Mouse (Mus musculus) stomach, postnatal 0 days (tissue): ENCODE measurements around the gene Anxa2. TPM values are rescaled to one million over a fixed set of nuclear protein-coding genes. Genes with fewer than 3 reads are reported as not detected.

ENCODE experiments used
- ATAC-seq: fragments of 200-750 bp; cut with Nextera tagmentation; 2 replicates; pipeline ENCODE4 v1.8.0; 2017; ENCODE audit not compliant: low FRiP score, low TSS enrichment
- DNase-seq: peaks from one replicate; pipeline ENCODE4 v3.0.0-alpha.2; 2016; ENCODE audit warnings: low spot score
- H3K27ac ChIP-seq: fragments of 300-500 bp; sonication (generic); replicated peaks from 2 replicates; pipeline ENCODE4 v1.5.1; 2014; ENCODE audit warnings: mild to moderate bottlenecking, control low read depth
- H3K27me3 ChIP-seq: fragments of 300-500 bp; sonication (generic); 2 replicates; pipeline ENCODE4 v1.6.1; 2014; ENCODE audit warnings: low read length; ENCODE audit not compliant: control insufficient read depth, insufficient read depth
- H3K36me3 ChIP-seq: fragments of 300-500 bp; sonication (generic); 2 replicates; pipeline ENCODE4 v1.6.1; 2014; ENCODE audit warnings: low read length, mixed read lengths; ENCODE audit not compliant: control insufficient read depth, insufficient read depth
- H3K4me1 ChIP-seq: fragments of 300-500 bp; sonication (generic); replicated peaks from 2 replicates; pipeline ENCODE4 v1.6.1; 2014; ENCODE audit warnings: antibody characterized with exemption; ENCODE audit not compliant: control insufficient read depth, insufficient read depth
- H3K4me2 ChIP-seq: fragments of 300-500 bp; sonication (generic); replicated peaks from 2 replicates; pipeline ENCODE4 v1.6.1; 2014; ENCODE audit warnings: low read depth, mild to moderate bottlenecking, control low read depth, moderate library complexity
- H3K4me3 ChIP-seq: fragments of 300-500 bp; sonication (generic); 2 replicates; pipeline ENCODE4 v1.5.1; 2014; ENCODE audit warnings: low read depth, low read length, control low read depth
- H3K9ac ChIP-seq: fragments of 300-500 bp; sonication (generic); 2 replicates; pipeline ENCODE4 v1.6.1; 2014; ENCODE audit warnings: mild to moderate bottlenecking, low read length, control low read depth, mixed read lengths
- H3K9me3 ChIP-seq: fragments of 300-500 bp; sonication (generic); 2 replicates; pipeline ENCODE4 v1.6.1; 2016; ENCODE audit warnings: low read length; ENCODE audit not compliant: control insufficient read depth
- CTCF ChIP-seq: IDR thresholded peaks from 2 replicates; pipeline ENCODE4 v1.5.1; 2016; ENCODE audit warnings: antibody characterized with exemption, low read depth, mild to moderate bottlenecking, moderate library complexity
- EP300 ChIP-seq: optimal IDR thresholded peaks from 2 replicates; pipeline ENCODE3; 2016; ENCODE audit warnings: antibody characterized with exemption
- WGBS: fragments of 180-500 bp; shearing (Covaris S2); extraction: QIAGEN DNeasy Blood & Tissue Kit; methylation state at CpG from one replicate; pipeline ENCODE4 v1.1.7; 2014; 5-methylcytosine and 5-hydroxymethylcytosine counted together
- polyA plus RNA-seq: library from polyadenylated mRNA; unstranded; fragments of >200 nt; fragmentation: Nextera tagmentation; extraction: Ambion mirVana; gene quantifications from 2 replicates; pipeline ENCODE4 v1.2.1, GENCODE M21; 2015

The Anxa2 gene
- polyA plus RNA-seq, 1 experiment from 2014 or later: 654 TPM

DNA sequence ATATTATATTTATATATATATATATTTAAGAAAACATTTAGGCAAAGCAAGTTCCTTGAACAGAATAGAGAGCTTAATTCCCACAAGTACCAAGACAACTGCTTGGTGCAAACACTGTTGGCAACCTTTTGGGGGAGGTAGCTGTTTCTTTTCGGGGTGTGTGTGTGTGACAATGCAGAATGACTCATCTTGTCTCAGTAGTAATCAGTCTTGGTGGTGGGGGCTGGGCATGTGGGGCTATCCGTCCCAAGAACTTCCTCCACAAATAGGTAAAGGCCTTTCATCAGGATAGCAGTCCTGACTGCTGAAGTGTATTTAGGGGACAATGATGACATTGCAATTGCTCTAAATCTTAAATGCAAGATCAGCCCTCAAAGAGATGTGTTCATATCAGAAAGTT is 9.6 kb downstream of the Anxa2 start:
- WGBS: 61% methylated on average over 2 of the region's 2 CpGs
- no peak for ATAC-seq
- Histone ChIP-seq H3K4me3 (no peak overlapping the region), H3K36me3 (peaks cover 11% of the 10 kb centered on the region), H3K4me2 (no peak overlapping the region), H3K27me3 (no peaks in the 10 kb centered on the region), H3K4me1 (peaks cover 11% of the 10 kb centered on the region), H3K9me3 (no peaks in the 10 kb centered on the region), H3K9ac (no peak overlapping the region), H3K27ac (peak overlapping the region; percentile 35)
- DNase-seq: no peak
- TF ChIP-seq CTCF (no peak), EP300 (no peak)

DNA sequence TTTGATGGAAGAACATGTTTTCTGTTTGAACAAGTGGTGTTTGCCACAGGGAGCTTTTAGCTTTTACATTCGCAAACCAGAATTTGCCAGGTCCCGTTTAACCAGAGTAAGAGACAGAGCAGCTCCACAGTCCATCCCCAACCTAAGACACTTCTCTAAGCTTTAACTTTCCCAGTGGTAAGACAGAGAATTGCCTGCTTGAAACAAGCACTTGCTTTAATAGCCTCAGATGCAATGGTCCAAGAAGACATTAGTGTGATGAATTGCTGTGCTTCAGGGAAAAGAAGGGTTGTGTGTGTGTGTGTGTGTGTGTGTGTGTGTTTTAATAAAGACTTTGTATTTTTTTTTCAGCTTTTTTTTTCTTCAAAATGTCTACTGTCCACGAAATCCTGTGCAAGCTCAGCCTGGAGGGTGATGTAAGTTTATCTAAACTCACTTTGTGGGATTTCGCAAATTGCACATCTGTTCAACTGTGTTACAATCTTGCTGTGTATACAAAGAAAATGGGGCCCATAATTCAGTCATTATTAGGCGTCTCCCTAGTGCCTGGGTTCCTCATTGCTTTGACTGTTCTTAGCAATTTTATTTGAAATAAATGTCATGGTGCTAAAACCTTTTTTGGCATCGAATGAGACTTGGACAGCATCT is 10.8 kb downstream of the Anxa2 start:
- Histone ChIP-seq H3K4me3 (no peak overlapping the region), H3K4me2 (no peak overlapping the region), H3K27me3 (no peaks in the 10 kb centered on the region), H3K9ac (no peak overlapping the region), H3K36me3 (peaks cover 12% of the 10 kb centered on the region), H3K4me1 (peaks cover 6% of the 10 kb centered on the region), H3K27ac (peak overlapping the region; percentile 25; the same call in 1 of the 2 replicates), H3K9me3 (no peaks in the 10 kb centered on the region)
- peak; percentile 87 for TF ChIP-seq EP300
- peak; percentile 54 for TF ChIP-seq CTCF
- 38% methylated on average over 6 of the region's 6 CpGs for WGBS
- ATAC-seq (no peak; the same call in 1 of the 2 replicates), DNase-seq (no peak)

DNA sequence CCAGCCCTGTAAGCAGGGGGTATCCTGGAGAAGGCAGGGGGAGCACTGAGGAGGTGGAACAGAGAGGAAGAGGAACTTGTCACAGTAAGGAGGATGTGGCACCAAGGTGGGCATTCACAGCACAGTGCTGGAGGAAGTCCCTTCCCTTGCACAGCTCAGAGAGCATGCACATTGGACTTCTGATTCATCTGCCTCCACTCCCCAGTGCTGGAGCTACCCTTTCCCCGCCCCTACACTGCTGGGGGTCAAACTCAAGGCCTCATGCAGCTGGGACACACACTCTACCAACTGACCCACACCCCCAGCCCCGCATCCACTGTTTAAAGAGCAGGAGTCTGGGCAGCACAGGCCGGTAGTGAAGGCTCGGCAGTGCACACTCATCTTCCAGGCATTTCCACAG is 12.7 kb downstream of the Anxa2 start:
- Histone ChIP-seq H3K4me2 (no peak overlapping the region), H3K4me1 (peaks cover 15% of the 10 kb centered on the region), H3K9me3 (no peaks in the 10 kb centered on the region), H3K27ac (peak overlapping the region; percentile 46), H3K36me3 (peaks cover 9% of the 10 kb centered on the region), H3K27me3 (no peaks in the 10 kb centered on the region), H3K4me3 (no peak overlapping the region), H3K9ac (no peak overlapping the region)
- 24% methylated on average over 4 of the region's 4 CpGs for WGBS
- DNase-seq (peak; percentile 54), ATAC-seq (peak; percentile 38; the same call in 1 of the 2 replicates)
- TF ChIP-seq CTCF: no peak
- TF ChIP-seq EP300: no peak

DNA sequence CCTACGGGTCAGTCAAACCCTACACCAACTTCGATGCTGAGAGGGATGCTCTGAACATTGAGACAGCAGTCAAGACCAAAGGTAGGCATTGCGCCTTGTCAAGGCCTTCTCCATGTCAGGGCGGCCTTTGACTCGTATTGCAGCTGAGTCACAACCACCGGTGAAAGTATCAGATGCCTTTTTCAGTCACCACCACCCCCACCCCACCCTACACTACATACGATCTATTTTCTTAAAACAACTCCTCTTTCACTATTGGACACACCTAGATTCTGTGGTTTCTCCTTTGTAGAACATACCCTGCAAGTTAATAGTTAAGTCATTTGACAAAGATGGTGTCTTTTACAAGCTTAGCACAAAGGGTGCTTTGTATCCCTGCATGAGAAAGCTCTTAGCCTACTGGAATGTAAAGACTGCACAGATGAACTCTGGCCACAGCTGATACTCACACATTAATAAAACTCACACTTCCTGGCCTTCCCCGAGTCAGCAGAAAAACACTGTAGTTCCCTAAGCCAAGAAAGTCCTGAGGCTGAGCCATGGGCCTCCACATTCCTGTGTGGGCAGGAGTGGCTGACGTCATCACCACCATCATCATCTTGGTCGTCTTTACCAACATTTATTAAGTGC is 14.0 kb downstream of the Anxa2 start:
- no peak for TF ChIP-seq CTCF
- TF ChIP-seq EP300: no peak
- peak; percentile 80 for ATAC-seq
- Histone ChIP-seq H3K4me1 (peaks cover 18% of the 10 kb centered on the region), H3K9ac (no peak overlapping the region), H3K9me3 (no peaks in the 10 kb centered on the region), H3K4me3 (no peak overlapping the region), H3K27ac (peak overlapping the region; percentile 76), H3K4me2 (no peak overlapping the region), H3K27me3 (no peaks in the 10 kb centered on the region), H3K36me3 (peaks cover 9% of the 10 kb centered on the region)
- 45% methylated on average over 10 of the region's 10 CpGs for whole genome bisulfite sequencing
- peak; percentile 47 for DNase-seq

DNA sequence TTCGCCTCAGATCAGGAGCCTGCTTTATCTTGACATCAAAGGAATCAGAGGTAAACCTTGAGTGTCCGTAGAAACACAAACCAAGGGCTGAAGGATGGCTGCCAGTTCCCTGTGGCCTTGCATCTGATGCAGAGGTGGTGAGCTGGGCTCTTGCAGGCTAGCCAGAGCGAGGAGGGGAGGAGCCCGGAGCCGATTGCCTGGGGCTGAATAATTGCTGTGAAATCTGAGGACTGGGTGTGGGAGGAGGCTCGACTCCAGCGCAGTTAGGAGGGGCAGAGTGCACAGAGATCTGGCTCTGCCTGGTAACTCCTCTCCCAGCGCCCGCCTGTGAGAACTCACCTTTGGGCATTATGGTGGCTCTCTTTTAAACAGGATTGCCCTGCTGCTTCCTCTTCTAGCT is 15.6 kb downstream of the Anxa2 start:
- Histone ChIP-seq H3K4me2 (no peak overlapping the region), H3K9ac (peak overlapping the region; percentile 18; the same call in 1 of the 2 replicates), H3K27me3 (no peaks in the 10 kb centered on the region), H3K36me3 (peaks cover 13% of the 10 kb centered on the region), H3K4me3 (no peak overlapping the region), H3K27ac (peak overlapping the region; percentile 49; the same call in 1 of the 2 replicates), H3K9me3 (no peaks in the 10 kb centered on the region), H3K4me1 (peaks cover 16% of the 10 kb centered on the region)
- TF ChIP-seq EP300 (no peak), CTCF (no peak)
- ATAC-seq: peak; percentile 59; the same call in 1 of the 2 replicates
- peak; percentile 87 for DNase-seq
- WGBS: 20% methylated on average over 9 of the region's 9 CpGs

DNA sequence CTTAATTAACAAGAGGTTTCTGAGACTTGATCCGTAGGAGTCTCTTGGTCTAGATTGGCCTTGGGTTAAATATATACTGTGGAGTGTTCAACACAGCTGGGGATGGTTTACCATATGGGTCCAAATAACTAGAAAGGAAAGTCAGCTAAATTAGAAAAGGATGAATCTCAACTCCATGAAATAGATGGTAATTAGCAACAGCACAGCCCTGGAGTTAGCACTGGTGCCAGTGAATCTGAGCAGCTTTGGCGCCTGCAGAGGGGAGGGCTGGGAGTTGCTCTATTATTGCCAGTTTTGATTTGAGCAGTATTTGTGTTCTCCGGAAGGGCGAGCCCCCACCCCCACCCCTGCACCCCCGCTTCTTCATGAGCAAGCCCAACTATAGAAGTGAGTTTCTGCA is 16.9 kb downstream of the Anxa2 start:
- H3K4me2 ChIP-seq: peak overlapping the region; percentile 25
- ATAC-seq (no peak), DNase-seq (no peak)
- H3K9me3 ChIP-seq: no peaks in the 10 kb centered on the region
- H3K9ac ChIP-seq: no peak overlapping the region
- H3K4me3 ChIP-seq: no peak overlapping the region
- H3K36me3 ChIP-seq: peaks cover 11% of the 10 kb centered on the region
- H3K27ac ChIP-seq: peak overlapping the region; percentile 77
- TF ChIP-seq CTCF (no peak), EP300 (no peak)
- WGBS: 35% methylated on average over 5 of the region's 5 CpGs
- peaks cover 15% of the 10 kb centered on the region for H3K4me1 ChIP-seq
- H3K27me3 ChIP-seq: no peaks in the 10 kb centered on the region
